Mouse (Mus musculus) frontal cortex, adult (tissue): ENCODE data around the gene Polr3g.
"Not testable (repeated sequence)": the region's sequence is repeated elsewhere in the genome, so short reads cannot be mapped to it uniquely, and the experiment has no call there.

ENCODE experiments used
- ATAC-seq: cut with Nextera tagmentation; 2 replicates; pipeline ENCODE4 v1.9.2; 2017; ENCODE audit warnings: mild to moderate bottlenecking, moderate library complexity, mixed read lengths; ENCODE audit not compliant: low TSS enrichment

The Polr3g gene

GRCm38 (mm10) chr13:81689587-81689986 is 21.2 kb downstream of the Polr3g start:
- ATAC-seq, result no peak

GRCm38 (mm10) chr13:81684884-81685283 is 25.9 kb downstream of the Polr3g start:
- no peak for ATAC-seq

- peak; percentile 86 for ATAC-seq
These were observed 26.6 kb downstream of the Polr3g start for GRCm38 (mm10) chr13:81684258-81684657.

- no peak for ATAC-seq
These were observed 27.7 kb downstream of the Polr3g start for GRCm38 (mm10) chr13:81683107-81683506.

- no peak for ATAC-seq
These were observed 35.5 kb downstream of the Polr3g start for GRCm38 (mm10) chr13:81675333-81675732.

- ATAC-seq, result peak; percentile 54
These were observed 43.1 kb downstream of the Polr3g start for GRCm38 (mm10) chr13:81667713-81668112.

- ATAC-seq, result 0 out of 2 replicates have a peak, but pooled peaks have one; percentile 18
These were observed 46.5 kb downstream of the Polr3g start for GRCm38 (mm10) chr13:81664331-81664698.

- ATAC-seq, result no peak
These were observed 47.1 kb downstream of the Polr3g start for GRCm38 (mm10) chr13:81663566-81664330.

- ATAC-seq, result peak; percentile 13; the same call in 1 of the 2 replicates
These were observed 52.6 kb downstream of the Polr3g start for GRCm38 (mm10) chr13:81658053-81658752.

GRCm38 (mm10) chr13:81657351-81658052 is 53.3 kb downstream of the Polr3g start, which contains the start of gene Lysmd3:
Lysmd3 (plus strand) TSS chr13:81657663.
- peak; percentile 94 for ATAC-seq

GRCm38 (mm10) chr13:81657008-81657350 is 53.8 kb downstream of the Polr3g start:
- no peak for ATAC-seq

- no peak for ATAC-seq
These were observed 54.5 kb downstream of the Polr3g start for GRCm38 (mm10) chr13:81656091-81656850.

- ATAC-seq, result not testable (repeated sequence)
These were observed 60.4 kb downstream of the Polr3g start for GRCm38 (mm10) chr13:81650382-81650781.

- ATAC-seq, result no peak
These were observed 64.5 kb downstream of the Polr3g start for GRCm38 (mm10) chr13:81646348-81646747.

- ATAC-seq, result no peak
These were observed 66.7 kb downstream of the Polr3g start for GRCm38 (mm10) chr13:81644047-81644565.

- no peak for ATAC-seq
These were observed 68.2 kb downstream of the Polr3g start for GRCm38 (mm10) chr13:81642491-81643149.

GRCm38 (mm10) chr13:81641289-81642045 is 69.3 kb downstream of the Polr3g start:
- peak; percentile 84 for ATAC-seq

GRCm38 (mm10) chr13:81640881-81641280 is 69.9 kb downstream of the Polr3g start:
- no peak for ATAC-seq

GRCm38 (mm10) chr13:81639624-81640023 is 71.2 kb downstream of the Polr3g start:
- no peak for ATAC-seq

GRCm38 (mm10) chr13:81632720-81633415 is 77.9 kb downstream of the Polr3g start, which contains the start of gene Adgrv1:
Adgrv1 (minus strand) TSS chr13:81633154.
- peak; percentile 91 for ATAC-seq
